Mouse (Mus musculus): ENCODE results near the gene Sstr2. TPM values are rescaled to one million over a fixed set of nuclear protein-coding genes. Genes with fewer than 3 reads are reported as not detected.

Sstr2 gene
- total RNA-seq (2023): not detected

DNA sequence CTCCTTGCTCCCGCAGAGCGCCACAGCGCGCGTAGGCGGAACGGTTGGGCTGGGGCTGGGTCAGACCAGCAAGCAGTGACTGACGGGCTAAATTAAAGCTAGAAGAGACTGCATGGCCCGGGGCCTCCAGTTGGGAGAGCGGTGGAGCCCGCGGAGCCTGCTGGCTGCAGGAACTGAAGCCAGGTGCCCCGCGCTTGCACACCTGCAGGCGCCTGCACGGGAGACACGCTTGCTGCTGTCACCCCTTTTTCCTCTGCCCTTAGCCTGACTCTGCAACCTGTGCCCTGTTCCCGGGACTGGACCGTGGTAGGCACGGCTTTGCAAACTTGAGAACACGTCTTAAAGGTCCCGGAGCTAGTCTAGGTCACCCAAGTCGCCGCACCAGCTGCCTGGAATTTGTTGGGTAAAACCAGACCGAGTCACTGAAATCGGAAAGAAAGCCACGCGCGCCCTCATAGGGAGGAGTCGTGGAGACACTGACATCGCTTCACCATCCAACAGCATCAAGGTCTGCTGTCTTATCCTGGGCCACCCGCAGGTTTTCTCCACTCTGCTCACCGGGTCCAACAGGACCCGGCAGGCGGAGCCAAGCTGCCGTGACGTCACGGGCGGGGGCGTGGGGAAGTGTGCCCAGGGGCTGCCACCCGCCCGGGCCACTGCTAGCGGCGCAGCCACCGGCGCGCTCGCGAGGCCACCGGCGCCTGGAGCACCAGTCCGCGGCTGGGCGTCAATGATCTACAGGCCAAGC is at the start of gene Sstr2:
Gene Sstr2 (plus strand): TSS at position 671 of the 748 bp plus-strand sequence.

GRCm38 (mm10) chr11:113648690-113649352 is 29.7 kb downstream of the Sstr2 start, which contains the start of gene Cog1:
Gene Cog1 (plus strand): TSS chr11:113649169.

DNA sequence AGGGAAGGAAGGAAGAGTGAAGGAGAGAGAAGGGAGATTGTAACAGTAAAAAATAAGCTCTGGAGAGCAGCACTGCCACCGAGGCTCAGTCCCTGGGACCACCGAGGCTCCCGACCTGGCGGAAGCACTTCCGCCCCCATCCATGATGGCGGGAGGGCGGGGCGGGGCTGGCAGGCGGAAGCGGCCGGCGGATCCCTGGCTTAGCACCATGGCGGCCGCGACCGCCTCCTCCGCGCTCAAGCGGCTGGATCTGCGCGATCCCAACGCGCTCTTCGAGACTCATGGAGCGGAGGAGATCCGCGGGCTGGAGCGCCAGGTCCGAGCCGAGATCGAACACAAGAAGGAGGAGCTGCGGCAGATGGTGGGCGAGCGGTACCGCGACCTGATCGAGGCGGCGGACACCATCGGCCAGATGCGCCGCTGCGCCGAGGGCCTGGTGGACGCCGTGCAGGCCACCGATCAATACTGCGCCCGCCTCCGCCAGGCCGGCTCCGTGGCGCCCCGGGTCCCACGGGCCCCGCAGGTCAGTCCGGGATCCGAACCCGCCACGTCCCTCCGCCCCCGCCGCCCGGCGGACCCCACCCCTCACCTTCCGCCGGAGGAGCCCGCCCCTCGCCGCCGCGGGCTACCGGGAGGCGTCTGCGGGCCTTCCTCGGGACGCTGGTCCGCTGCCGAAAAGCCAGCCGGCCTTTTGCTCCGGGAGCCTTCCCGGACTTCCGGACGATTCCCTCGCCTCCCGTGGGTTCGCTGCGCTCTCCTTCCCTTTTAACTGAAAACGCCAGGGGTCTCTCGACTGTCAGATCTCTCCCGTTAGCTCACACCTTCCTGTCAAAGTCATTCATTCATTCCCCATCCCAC is 30.4 kb downstream of the Sstr2 start, which contains the start of gene Slc39a11:
Gene Slc39a11 (minus strand): TSS at position 727 of the 858 bp plus-strand sequence.

Other genes with a start within 250 kb of the Sstr2 start
- 10 to 100 TPM; 25.8 to 30.8 TPM for gene Cog1, start 29.8 kb downstream of the Sstr2 start, total RNA-seq (2023)
- 10 to 100 TPM; 48.0 to 50.1 TPM for gene Slc39a11, start 30.7 kb downstream of the Sstr2 start, total RNA-seq (2023)
- 10 to 100 TPM; 18.6 to 18.8 TPM for gene Fam104a, start 64.8 kb downstream of the Sstr2 start, total RNA-seq (2023)
- gene D11Wsu47e, start 65.1 kb downstream of the Sstr2 start, total RNA-seq (2023): 10 to 100 TPM in 1 of 2 experiments, 1 to 10 TPM in 1; 8.9 to 11.2 TPM
- gene Cpsf4l, start 90.7 kb downstream of the Sstr2 start, total RNA-seq (2023): under 1 TPM in 1 of 2 experiments, not detected in 1; 0.36 TPM
- gene Cdc42ep4, start 132.5 kb downstream of the Sstr2 start, total RNA-seq (2023): 10 to 100 TPM; 24.5 to 26.8 TPM

All from neutrophil, adult 59 days (primary cell).